Mouse (Mus musculus) cerebellum, adult 9-11 months (tissue): ENCODE measurements around the gene Ugt1a6b.
"Not testable (repeated sequence)": the region's sequence is repeated elsewhere in the genome, so short reads cannot be mapped to it uniquely, and the experiment has no call there.

Source experiments
- DNase-seq: peaks from one replicate; pipeline ENCODE4 v3.0.0; 2022

Ugt1a6b gene

DNA sequence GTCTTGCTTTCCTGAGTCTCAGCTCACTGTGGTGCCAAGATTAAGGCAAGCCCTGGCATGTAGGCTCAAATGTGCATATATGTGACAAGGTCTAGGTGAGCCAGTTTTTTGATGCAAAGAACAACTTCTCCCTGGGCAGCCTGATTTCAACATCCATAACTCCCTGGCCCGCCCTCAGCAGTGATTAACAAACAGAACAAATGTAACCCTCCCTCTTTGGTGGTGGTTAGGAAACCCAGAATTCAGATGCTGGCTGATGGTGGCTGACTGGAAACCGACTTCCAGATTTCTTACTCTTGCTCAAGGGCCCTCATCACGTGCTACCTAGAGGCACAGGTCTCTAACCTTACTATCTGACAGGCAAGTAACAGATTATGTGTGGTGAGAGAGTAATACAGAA is at the start of gene Ugt1a6b:
TSS of gene Ugt1a6b (plus strand) at position 234 of the 400 bp plus-strand sequence.
- not testable (repeated sequence) for DNase-seq

DNA sequence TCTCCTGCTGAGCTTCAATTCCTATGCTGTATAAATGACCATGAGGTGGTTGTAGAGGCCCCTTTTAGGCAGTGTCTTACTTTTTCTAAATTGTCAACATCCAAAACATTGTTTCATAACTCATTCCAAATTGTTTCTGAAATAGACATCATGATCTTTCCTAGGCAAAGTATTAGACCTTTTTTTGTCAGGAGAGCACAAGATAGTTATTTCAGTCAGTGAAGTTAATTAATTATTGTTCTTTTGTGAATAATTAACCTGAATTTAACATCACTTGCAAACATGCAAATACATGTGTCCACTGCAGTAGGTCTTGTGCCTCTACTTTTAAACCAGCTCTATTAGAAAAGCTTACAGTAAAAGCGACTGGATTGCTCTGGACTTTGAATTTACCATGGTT is 48.0 kb upstream of the Ugt1a6b start, which contains the start of gene Ugt1a10:
TSS of gene Ugt1a10 (plus strand) at position 301 of the 400 bp plus-strand sequence.
- no peak for DNase-seq

DNA sequence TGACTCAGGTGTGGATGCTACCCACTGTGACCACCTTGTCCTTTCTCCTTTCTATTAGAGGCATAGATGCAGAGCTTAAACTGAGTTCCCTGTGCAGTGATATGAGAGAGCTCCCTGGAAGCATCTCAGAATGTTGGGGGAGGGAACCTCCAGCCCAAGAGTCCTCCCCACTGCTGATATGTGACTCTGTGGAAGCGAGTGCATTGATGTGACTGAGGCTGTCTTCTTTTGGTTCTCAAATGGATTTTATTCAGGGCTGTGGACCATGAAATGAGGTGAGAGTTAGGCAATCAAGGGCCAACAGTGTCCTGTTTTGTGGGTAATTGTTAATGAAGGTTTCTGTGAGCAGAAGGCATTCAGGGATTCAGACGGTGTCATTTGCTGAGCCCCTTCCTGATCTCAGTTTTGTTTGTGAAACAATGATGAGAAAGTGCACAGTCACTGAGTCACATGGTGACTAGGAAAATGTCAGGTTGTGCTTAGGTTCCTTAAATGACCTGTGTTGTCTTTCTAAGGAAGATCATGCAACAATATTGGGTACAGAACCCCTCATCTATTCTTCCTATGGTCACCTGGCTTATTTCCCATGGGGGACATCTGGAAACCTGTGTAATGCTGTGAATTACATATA is 36.5 kb upstream of the Ugt1a6b start:
- DNase-seq = not testable (repeated sequence)

DNA sequence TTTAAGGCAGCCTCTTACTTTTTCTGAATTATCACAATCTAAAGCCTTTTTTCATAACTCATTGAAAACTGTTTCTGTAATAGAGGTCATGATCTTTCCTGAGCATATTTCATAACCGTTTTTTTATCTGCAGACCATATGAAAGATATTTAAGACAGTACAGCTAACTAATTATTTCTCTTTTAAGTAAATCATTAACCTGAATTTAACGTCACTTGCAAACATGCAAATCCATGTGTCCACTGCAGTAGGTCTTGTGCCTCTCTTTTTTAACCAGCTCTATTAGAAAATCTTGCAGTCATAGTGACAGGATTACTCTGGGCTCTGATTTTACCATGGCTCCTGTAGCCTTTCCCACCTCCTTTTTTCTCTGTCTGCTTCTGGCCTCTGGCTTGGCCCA is 32.6 kb upstream of the Ugt1a6b start, which contains the start of gene Ugt1a9:
TSS of gene Ugt1a9 (plus strand) at position 306 of the 400 bp plus-strand sequence.
- no peak for DNase-seq

DNA sequence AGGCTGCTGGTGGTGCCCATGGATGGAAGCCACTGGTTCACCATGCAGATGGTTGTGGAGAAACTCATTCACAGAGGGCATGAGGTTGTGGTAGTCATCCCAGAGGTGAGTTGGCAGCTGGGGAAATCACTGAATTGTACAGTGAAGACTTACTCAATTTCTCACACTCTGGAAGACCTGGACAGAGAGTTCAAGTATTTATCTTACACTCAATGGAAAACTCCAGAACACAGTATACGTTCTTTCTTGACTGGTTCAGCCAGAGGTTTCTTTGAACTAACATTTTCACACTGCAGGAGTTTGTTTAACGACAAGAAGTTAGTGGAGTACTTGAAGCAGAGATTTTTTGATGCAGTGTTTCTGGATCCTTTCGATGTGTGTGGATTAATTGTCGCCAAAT is 32.1 kb upstream of the Ugt1a6b start:
- DNase-seq = no peak

DNA sequence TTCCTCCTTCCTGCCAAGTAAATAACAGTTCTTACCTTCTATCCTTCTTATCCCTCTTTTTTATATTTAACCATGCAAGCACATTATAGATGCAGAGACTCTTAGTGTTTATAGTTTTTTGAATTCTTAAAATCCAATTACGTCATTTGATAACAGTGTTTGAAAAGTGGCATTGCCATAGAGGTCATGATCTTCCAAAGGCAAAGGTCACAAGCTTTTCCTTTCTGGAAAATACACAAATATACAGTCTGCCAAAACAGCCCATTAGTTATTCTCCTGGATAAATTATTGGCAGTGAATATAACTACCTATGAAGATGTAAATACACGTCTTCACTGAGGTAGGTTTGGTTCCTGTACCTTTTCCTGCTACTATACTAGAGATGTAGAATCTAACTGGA is 28.6 kb upstream of the Ugt1a6b start:
- DNase-seq = no peak

DNA sequence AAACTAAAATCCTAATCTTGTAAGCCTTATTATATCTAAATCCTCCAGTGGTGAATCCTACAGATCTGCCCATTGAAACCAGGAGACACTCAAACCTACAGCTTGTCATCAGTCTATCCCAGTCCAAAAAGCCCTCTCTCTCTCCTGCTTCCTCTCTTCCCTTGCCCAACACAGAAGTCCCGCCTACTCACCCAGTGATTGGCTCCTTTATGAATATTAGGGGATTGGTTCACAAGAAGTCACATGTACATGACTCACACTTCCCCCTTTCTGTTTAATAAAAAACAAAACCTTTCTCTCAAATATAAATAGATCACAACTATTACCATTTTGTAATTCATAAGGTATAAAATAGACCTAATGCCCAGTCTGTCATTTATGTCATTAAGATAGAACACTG is 25.9 kb upstream of the Ugt1a6b start:
- no peak for DNase-seq

DNA sequence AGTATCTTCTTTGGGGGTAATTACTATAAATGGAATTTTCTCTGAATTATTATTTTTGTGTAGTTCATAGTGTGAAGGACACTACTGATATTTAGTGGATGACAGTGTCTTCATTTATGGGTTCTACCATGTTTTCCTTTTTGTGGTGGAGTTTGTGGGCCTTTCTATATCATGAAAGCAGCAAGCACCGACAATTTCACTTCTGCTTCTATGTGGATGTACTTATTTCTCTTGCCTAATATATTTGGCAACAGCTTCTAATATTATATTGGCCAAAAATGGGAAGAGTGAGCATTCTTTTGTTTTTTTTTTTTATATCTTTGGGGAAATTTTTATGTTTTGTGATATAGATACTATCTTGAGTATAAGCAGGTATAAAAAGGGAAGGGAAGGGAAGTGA is 21.4 kb upstream of the Ugt1a6b start:
- DNase-seq = no peak

DNA sequence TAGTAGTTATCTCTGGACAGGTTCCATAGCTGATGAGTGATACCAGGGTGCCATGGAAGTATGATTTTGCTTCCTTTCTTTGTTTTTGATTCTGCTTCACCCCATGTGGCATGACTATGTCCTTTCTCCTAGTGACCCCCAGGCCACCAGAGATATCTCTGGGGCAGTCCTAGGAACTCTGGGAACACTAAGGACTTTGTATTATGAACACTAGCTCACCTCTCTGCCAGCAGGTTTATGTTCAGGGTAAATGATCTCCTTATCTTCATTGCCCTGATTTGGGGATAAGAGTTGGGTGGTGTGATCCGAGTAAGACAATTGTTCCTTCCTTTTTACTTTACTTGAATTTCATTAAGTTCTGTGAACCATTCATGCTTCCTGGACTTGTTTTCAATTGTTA is 16.9 kb upstream of the Ugt1a6b start:
- no peak for DNase-seq

DNA sequence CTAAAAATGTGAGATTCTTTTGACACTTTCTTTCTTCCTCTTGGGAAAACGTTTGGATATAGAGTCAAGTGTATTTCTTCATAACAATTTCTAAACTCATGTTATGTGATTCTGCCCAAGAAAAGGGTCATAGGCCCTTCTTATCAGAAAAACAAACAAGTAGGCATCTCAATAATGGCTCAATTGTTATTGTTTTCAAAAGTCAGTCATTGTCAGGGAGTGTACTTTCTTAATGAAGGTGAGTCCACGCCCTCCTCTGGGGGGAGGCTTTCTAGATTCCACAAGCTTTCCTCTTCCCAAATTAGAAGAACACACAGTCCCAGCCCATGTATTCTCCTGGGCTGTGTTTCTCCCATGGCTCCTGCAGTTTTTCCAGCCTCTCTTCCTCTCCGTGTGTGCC is 15.5 kb upstream of the Ugt1a6b start, which contains the start of gene Ugt1a8:
TSS of gene Ugt1a8 (plus strand) at position 301 of the 400 bp plus-strand sequence.
- no peak for DNase-seq

DNA sequence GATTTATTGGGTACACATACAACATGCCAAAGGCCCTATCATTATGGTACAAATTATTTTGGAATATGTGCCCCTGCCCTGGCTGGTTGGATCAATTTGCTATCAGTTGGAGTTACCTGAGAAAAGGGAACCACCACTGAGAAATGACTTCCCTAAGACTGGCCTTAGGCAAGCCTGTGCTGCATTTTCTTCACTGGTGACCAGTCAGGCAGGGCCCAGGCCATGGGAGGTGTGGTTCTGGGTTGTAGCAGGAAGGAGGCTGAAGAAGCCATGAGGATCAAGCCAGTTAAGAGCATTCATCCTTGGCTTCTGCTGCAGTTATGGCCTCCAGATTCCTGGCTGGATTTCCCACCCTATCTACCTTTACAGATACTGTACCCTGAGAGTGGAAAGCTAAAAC is 10.7 kb upstream of the Ugt1a6b start:
- no peak for DNase-seq

DNA sequence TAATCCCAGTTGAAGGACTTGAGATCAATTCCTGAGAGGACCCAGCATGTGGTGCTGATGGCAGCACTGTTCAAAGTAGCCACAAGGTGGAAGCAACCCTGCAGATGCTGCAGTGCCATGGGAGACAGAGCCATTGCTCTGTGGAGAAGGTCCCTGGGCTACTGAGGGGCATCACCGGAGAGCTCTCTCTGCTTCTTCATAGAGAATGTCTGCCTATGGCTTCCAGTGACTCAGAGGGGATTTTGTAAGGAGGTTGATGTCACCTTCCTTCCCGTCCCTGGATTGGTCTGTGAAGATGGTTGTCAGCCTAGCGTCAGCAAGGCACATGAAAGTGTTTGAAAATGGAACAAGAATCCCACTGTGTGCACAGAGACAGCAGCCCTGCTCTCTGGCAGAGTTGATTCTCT is 8.8 kb upstream of the Ugt1a6b start:
- DNase-seq = not testable (repeated sequence)

DNA sequence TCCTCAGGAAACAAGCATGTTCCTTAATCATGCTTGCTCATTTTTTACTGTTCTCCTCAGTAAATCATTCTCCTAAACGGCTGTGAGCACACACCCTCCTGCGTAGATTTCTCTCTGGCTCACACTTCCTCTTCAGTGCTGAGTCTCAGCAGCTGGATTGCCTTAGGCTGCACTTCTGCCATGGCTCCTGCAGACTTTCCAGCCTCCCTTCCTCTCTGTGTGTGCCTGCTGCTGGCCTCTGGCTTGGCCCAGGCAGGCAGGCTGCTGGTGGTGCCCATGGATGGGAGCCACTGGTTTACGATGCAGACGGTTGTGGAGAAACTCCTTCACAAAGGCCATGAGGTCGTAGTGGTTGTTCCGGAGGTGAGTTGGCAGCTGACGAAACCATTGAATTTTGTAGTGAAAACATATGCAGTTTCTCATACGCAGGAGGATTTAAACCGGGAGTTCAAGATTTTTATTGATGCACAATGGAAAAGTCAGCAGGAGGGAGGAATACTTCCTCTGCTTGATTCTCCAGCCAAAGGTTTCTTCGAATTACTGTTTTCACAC is 8.0 kb upstream of the Ugt1a6b start, which contains the start of gene Ugt1a7c:
TSS of gene Ugt1a7c (plus strand) at position 122 of the 552 bp plus-strand sequence.
- no peak for DNase-seq

DNA sequence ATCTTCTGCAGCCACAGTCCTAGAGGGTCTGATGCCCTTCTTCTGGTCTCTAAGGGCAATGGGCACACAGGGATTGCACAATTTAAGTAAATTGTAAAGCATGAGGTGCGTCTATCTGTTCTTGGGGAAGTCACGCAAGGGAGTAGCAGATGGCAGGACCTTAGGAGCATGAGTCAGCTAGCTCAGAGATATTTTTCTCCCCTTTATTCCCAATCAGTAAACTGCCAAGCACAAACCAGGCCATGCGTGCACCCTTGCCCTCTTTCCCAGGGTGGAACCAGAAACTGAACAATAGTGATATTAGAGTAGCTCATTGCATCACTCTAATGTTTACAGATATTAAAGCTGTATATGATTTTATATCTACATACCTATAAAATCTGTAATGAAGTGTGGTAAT is 4.5 kb upstream of the Ugt1a6b start:
- DNase-seq = not testable (repeated sequence)

DNA sequence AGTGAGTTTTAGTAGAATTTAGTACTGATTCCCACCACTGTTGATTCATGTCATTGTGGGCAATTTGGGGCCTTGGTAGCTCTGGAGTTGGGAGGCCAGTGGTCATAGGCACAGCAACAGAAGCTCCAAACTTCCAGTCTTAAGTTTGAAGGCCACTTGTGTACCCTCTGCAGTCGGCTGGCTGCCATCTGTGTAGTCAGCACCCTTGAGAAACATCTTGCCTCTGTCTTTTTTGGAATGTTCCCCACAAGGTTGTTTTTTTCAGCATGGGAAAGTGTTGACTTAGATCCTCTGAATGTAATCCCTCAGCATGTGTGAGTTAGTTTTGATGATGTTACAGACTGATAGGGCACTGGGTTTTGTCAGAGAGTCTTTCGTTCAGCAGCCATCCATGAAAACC is 3.4 kb upstream of the Ugt1a6b start:
- not testable (repeated sequence) for DNase-seq

DNA sequence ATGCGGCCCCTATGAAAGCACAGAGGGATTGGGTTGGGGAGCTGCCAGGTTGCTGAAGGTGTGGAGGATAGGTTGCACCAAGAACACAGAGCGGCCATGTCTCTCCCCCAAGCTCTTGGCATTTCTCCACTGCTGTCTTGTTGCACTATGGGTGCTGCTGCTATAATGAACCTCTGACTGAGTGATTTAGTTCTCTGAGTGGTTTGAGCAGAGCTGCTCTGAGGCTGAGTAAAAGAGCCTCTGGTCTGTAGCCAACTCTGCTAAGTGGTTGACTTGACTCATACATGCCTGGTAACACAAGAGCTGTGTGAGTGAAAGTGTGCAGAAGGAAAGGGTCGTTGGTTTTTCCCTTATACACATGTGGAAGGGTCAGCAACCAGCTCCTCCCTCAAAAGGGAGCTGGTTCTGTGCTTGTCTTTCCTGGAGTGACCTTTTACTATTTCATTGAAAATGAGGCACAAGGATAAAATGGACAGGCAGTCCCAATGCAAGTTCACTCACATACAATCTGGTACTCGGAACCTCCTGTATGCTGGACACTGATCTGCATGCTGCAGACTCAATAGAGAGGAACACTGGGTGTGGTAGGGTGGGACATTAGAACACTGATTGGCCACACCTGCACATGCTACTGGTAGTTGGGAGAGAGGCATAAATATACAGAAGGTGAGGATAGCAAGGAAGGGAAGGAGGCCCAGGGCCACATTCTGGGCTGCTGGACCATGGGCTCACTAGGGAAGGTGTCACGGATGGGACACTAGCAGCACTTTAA is 831 bp downstream of the Ugt1a6b start:
- DNase-seq = not testable (repeated sequence)

DNA sequence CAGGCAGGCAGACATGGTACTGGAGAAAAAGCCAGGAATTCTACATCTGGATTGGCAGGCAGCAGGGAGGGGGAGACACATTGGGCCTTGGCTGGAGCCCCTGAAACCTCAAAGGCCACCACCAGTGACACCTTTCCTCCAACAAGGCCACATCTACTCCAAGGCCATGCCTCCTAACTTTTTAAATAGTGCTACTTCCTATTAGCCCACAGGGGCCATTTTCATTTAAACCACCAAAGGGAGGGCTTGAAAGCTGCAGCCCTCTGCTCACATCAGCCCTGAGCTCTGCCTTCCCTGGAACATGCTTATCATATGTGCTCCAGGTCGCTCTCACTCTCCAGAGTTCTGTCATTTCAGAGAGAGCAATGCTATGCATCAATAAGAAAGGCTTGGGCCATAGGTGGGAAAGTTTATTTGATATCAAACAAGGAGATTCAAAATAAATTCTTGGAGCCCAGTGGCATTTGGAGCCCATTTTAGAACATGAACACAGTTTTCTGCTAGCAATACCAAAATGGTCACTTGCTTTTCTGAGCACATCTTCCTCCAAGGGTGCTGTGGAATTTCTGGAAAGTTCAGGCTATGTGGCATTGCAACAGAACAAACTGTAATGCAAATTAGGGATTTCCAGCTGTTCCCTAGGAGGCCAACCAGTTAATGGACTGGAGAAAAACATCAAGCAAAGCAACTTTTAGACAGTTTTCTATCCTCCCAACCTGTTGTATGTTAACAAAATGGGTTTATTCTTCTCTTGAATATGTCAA is 1.8 kb downstream of the Ugt1a6b start:
- no peak for DNase-seq

DNA sequence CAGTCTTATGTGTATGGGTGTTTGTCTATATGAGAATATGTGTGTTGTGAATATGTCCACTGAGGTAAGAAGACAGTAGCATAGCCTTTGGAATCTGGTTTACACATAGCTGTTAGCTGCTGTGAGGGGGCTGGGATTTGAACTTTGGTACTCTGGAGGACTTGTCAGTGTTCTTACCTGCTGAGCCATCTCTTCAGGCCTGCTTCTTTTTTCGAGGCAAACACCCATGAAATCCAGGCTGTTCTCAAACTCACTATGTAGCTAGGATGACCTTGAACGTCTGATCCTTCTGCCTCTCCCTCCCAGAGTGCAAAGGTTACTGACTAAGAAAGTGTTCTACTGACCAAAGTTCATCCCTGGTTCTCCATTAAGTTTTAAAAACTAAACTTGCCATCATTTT is 2.6 kb downstream of the Ugt1a6b start:
- DNase-seq = no peak

DNA sequence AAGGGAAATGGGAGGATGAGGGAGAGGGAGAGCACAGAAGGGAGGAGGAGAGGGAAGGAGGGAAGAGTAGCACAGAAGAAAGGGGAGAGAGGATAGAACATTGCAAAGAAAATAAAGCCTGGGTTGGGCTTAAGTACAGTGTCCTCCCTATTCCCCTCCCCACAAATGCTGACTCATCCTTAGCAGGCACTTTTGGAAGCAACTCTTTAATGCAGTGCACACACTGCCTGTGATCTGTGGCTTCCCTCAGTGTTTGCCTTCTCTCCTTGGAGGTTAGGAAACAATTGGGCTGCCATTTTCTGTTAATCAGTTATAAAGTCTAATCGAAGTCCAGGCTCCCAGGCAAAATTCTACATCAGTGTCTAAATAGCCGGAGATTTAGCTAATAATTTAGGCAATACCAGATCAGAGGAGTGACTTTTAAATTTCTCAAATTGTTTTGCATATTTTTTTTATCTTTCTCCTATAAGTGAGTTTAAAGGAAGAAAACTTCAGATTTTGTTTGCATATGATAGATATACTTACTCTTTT is 6.0 kb downstream of the Ugt1a6b start:
- DNase-seq = not testable (repeated sequence)

DNA sequence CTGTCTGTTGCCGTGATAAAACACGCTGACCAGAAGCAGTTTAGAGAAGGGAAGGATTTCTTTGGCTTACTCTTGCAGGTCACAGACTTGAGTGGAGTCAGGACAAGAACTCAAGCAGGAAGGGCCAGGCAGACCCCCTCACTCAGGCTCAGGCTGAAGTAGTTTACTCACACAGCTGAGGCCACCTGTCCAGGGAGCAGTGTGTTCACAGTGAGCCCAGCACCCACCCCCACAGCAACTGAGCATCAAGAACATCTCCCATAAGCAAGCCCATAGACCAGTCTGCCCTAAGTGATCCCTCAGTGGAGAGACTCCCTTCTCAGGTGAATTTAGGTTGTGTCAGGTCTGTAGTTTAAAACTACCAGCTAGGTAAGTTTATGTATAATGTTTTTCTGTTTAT is 6.6 kb downstream of the Ugt1a6b start:
- DNase-seq = not testable (repeated sequence)

DNA sequence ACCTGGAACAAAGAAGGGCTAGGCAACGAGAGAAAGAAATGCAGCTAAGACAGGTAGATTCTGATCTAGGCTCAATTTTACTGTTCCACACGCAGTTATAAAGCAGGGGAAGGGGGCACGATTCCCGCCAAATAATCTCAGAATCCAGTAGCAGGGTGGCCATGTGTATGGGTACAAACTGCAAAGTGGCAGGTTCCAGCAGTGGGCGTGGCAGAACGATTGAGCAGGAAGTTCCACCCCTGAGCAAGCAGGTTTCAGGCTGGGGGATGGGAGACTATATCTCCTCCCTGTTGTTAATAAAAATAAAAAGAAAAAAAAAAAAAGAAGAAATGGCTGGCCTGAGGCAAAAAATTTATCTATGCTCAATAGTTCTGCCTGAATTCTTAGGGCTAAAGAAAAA is 9.7 kb downstream of the Ugt1a6b start:
- not testable (repeated sequence) for DNase-seq

DNA sequence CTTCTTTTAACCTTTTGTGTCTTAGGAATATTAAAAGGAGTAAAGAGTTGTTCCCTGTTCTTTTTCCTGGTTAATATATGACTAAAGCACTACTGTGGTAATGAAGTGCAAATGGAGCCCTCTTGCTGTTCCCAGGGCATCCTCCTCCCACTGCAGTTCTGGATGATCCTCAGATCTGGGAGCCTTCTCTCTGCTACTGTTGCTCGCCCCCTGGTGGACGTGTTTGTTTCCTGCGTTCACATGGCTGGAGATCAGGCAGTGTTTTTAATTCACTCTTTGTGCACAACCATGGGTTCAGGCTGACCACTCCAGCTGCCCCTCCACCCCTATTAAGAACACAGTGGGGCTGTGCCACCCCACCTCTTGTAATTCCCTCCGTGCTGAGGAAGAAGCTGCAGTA is 17.5 kb downstream of the Ugt1a6b start:
- not testable (repeated sequence) for DNase-seq

DNA sequence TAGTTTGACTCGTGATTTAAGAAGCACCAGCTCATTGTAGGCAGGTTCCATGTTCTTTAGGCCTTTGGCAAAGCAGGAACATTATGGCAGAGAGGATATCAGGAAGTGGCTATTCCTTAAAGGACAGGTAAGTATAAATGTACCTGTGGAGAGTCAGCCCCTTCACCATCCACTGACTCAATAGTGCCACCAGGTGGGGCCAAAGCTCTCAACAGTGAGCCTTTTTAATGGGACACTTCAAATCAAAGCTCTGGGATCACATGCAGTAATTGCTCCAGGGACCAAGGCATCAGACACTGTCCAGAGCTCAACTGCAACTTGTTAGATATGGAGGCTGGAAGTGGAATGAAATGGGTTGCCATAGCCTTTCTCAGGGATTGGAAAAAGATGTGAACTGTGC is 18.5 kb downstream of the Ugt1a6b start:
- not testable (repeated sequence) for DNase-seq
